Mouse (Mus musculus) lung, embryonic 16.5 days (tissue): ENCODE measurements around the gene Grik5. TPM values are rescaled to one million over a fixed set of nuclear protein-coding genes. Genes with fewer than 3 reads are reported as not detected.

Source experiments
- ATAC-seq: fragments of 200-750 bp; cut with Nextera tagmentation; 2 replicates; pipeline ENCODE4 v1.8.0; 2017; ENCODE audit warnings: low read depth, mild to moderate bottlenecking, moderate library complexity
- H3K27ac ChIP-seq: fragments of 300-500 bp; sonication (generic); 2 replicates; pipeline ENCODE4 v1.5.1; 2014; ENCODE audit warnings: mild to moderate bottlenecking, control low read depth, low read length
- H3K27me3 ChIP-seq: fragments of 300-500 bp; sonication (generic); 2 replicates; pipeline ENCODE4 v1.6.1; 2014; ENCODE audit warnings: low read depth, low read length, mixed read lengths; ENCODE audit not compliant: control insufficient read depth, insufficient read depth
- H3K36me3 ChIP-seq: fragments of 300-500 bp; sonication (generic); 2 replicates; pipeline ENCODE4 v1.6.1; 2014; ENCODE audit warnings: low read length; ENCODE audit not compliant: control insufficient read depth, insufficient read depth
- H3K4me1 ChIP-seq: fragments of 300-500 bp; sonication (generic); replicated peaks from 2 replicates; pipeline ENCODE4 v1.6.1; 2014; ENCODE audit warnings: low read length, mixed read lengths; ENCODE audit not compliant: control insufficient read depth, insufficient read depth
- H3K4me2 ChIP-seq: fragments of 300-500 bp; sonication (generic); 2 replicates; pipeline ENCODE4 v1.6.1; 2014; ENCODE audit warnings: low read depth, low read length, control low read depth
- H3K4me3 ChIP-seq: fragments of 300-500 bp; sonication (generic); 2 replicates; pipeline ENCODE4 v1.5.1; 2014; ENCODE audit warnings: mild to moderate bottlenecking, low read length, control low read depth
- H3K9ac ChIP-seq: fragments of 300-500 bp; sonication (generic); 2 replicates; pipeline ENCODE4 v1.6.1; 2014; ENCODE audit warnings: low read length, control low read depth
- H3K9me3 ChIP-seq: fragments of 300-500 bp; sonication (generic); 2 replicates; pipeline ENCODE4 v1.6.1; 2016; ENCODE audit warnings: low read length; ENCODE audit not compliant: control insufficient read depth
- WGBS: fragments of 180-500 bp; shearing (Covaris S2); extraction: QIAGEN DNeasy Blood & Tissue Kit; methylation state at CpG from one replicate; pipeline ENCODE4 v1.1.7; 2014; 5-methylcytosine and 5-hydroxymethylcytosine counted together
- polyA plus RNA-seq: library from polyadenylated mRNA; unstranded; fragments of >200 nt; fragmentation: Nextera tagmentation; extraction: Ambion mirVana; gene quantifications from 2 replicates; pipeline ENCODE4 v1.2.1, GENCODE M21; 2015

The Grik5 gene
- polyA plus RNA-seq: 3.5 and 3.6 TPM in 2 replicates

DNA sequence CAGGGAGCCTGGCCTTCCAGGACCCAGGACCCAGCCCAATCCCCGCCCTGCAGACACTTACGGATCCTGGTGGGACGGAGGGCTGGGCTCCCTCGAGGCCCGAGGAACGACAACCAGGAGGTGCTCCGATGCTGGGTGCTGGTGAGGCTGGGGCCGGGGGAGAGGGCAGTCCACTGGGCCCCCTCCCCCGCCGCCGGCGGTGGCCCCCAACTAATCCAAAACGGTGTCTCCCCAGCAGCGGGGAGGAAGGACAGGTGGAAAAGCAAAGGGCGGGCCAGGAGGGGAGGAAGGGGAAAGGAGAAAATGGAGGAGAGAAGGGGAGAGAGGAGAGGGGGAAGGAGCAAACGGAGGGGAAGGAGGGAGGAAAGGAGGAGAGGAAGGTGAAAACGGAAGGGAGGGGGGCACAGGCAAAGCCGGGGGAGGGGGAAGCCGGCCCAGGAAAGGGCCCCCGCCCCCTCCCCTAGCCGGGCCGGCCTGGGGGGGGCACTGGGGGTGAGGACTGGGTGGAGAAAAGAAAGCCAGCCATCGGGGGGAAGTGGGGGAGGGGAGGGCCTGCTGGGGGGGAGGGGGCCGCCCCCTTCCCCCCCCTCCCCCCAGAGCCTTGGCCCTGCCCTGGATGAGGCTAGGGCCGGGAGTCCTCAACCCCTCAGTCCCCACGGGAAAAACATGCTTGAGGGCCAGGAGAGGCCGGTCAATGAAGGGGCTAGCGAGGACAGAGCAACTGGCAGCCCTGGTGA lies at the start of gene Grik5, which contains the start of gene Zfp574:
Gene Grik5, minus strand, starts transcription at position 368 of the 737 bp plus-strand sequence.
Gene Zfp574, plus strand, starts transcription at position 589 of the 737 bp plus-strand sequence.
- peak within 1 kb of the TSS; percentile 57 for H3K4me3 ChIP-seq
- H3K9ac ChIP-seq: peak within 1 kb of the TSS; percentile 73
- 1% methylated on average over 20 of the region's 28 CpGs for WGBS
- H3K4me1 ChIP-seq: peaks cover 23% of the 10 kb centered on the region
- ATAC-seq: no peak
- peak within 1 kb of the TSS; percentile 65 for H3K27ac ChIP-seq
- H3K27me3 ChIP-seq: no peaks in the 10 kb centered on the region
- peak within 1 kb of the TSS; percentile 95 for H3K4me2 ChIP-seq
- no peaks in the 10 kb centered on the region for H3K9me3 ChIP-seq
- H3K36me3 ChIP-seq: peaks cover 4% of the 10 kb centered on the region; the same call in 1 of the 2 replicates

DNA sequence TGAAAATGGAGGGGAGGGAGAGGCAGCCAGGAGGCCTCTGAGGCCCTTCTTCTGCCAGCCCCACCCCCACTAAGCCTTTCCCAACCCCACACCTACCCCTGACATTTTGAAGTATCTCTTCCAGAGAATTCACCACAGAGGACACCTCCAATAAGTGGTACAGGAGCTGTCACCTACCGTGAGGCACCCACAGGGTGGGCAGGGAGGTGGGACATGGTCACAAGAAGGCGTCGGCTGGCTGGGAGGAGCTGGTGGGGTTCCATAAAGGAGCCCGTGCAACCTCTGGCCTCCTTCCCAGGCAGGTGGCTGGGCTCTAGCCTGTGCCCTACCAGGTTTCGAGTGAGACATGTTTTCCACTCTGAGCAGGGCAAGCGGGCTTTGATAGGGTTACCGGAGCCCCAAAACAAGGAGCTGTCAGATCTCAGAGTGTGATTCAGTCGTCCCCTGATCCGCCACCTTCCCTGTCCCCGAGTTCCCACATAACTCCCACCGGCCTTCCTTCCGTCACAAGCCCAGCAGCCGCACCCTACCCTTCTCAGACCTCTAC lies 49.2 kb upstream of the Grik5 start:
- WGBS: 53% methylated on average over 13 of the region's 13 CpGs

DNA sequence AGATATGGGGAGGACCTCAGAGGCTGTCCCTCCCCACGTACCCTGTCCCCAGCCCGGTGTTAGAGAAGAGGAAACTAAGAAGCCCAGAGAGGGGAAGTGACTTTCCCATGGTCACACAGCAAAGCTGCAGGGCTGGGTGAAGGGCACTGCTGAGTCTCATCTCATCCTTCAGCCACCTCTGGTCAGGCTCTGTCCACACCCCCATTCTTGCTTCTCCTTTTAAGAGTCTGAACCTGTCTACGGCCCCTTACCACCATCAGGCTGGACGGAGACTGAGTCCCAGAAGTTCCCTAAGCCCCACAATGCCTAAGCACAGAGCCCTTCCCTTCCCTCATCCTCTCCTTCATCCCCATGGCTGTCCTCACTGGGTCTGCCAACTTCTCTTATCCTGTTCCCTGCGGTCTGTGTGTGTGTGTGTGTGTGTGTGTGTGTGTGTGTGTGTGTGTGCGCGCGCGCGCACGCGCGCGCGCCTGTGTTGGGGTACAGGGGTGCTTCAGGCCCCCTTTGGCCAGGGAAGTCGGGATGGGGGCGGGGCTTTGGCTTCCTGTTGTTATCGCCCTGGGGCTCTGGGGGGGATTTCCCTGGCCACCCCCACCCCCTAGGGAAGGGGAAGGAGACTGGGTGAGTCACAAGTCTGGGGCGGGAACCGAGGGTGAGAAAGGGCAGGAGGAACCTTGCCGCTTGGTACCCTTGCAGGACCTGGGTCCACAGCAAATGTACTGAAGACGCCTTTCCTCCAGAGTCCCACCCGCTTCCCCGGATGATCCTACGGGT lies 48.1 kb upstream of the Grik5 start:
- Histone ChIP-seq H3K9me3 (no peaks in the 10 kb centered on the region), H3K27me3 (no peaks in the 10 kb centered on the region), H3K27ac (no peak overlapping the region), H3K4me3 (no peak overlapping the region), H3K4me2 (no peak overlapping the region), H3K9ac (no peak overlapping the region), H3K4me1 (no peaks in the 10 kb centered on the region), H3K36me3 (no peaks in the 10 kb centered on the region)
- ATAC-seq: peak; percentile 20; the same call in 1 of the 2 replicates
- WGBS: 55% methylated on average over 14 of the region's 25 CpGs

More for the DNA sequence above, 49.2 kb upstream of the Grik5 start:
- H3K4me3 ChIP-seq: no peak overlapping the region
- H3K9ac ChIP-seq: no peak overlapping the region
- no peak overlapping the region for H3K27ac ChIP-seq
- ATAC-seq: no peak
- H3K4me2 ChIP-seq: no peak overlapping the region
- no peaks in the 10 kb centered on the region for H3K27me3 ChIP-seq
- no peaks in the 10 kb centered on the region for H3K9me3 ChIP-seq
- H3K4me1 ChIP-seq: no peaks in the 10 kb centered on the region
- H3K36me3 ChIP-seq: no peaks in the 10 kb centered on the region

DNA sequence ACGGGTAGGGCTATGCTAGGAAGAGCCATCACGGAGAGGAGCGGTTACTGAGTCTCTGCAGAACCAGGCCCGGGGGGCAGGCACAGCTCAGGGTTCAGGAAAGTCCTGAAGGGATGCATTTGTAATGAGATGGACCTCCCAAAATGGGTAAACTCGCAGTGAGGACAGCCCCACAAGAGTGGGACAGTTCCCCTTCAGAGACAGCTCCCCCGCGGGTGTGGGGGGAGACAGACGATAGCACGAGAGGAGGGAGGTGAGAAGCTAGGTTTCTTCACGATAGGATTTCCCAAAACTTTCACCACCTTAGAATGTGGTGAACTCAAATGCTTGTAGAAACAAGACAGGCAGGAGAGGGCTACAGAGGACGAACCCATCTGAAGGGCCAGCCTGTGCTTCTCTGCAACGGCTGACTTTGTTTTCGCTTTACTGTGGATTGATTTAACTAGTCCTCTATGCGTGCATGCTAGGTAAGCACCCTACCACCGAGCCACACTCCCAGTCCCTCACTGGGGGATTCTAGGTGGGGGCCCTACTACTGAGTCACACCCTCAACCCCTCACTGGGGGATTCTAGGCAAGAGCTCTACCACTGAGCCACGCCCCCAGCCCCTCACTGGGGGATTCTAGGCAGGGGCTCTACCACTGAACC lies 40.9 kb upstream of the Grik5 start:
- H3K4me2 ChIP-seq: no peak overlapping the region
- H3K4me3 ChIP-seq: no peak overlapping the region
- ATAC-seq: no peak
- H3K9me3 ChIP-seq: no peaks in the 10 kb centered on the region
- H3K4me1 ChIP-seq: no peaks in the 10 kb centered on the region
- H3K9ac ChIP-seq: no peak overlapping the region
- WGBS: 77% methylated on average over 16 of the region's 16 CpGs
- H3K27me3 ChIP-seq: no peaks in the 10 kb centered on the region
- H3K27ac ChIP-seq: no peak overlapping the region
- no peaks in the 10 kb centered on the region for H3K36me3 ChIP-seq

DNA sequence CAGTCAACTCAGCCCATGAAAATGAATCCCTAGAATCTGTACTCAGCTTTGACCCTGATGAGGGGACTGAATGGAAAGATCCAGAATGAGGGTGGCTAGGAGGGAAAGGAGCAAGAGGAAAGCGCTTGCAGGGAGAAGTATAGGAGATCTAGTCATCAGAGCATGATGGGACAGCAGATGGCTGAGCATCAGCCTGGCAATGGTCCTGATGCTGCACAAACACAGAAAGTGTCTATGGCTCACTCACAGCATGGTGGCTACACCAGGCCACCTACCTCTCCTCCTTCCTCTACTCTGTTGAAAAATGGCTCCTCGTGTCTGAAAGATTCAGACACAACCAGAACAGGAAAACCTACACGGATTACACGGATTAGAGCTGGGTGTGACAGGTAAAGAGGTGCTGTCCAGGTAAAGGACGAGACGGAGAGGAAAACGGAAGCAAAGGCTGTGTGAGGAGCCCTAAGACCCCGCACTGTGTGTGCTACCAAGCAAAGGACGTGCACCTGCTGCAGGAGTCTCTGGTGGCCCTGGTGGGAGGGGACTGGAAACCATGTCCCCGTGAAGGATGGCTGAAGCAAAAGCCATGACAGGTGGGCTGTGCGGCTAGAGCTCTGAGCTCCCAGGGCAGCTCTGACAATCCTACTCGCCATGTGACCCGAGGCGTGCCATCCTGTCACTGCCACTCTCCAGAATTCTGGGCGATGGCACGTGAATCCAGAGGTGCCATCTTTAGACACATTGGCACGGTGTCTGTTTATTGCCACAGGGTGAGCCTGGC lies 40.2 kb upstream of the Grik5 start:
- Histone ChIP-seq H3K9me3 (no peaks in the 10 kb centered on the region), H3K4me1 (no peaks in the 10 kb centered on the region), H3K9ac (no peak overlapping the region), H3K27me3 (no peaks in the 10 kb centered on the region), H3K36me3 (no peaks in the 10 kb centered on the region), H3K27ac (no peak overlapping the region), H3K4me3 (no peak overlapping the region), H3K4me2 (no peak overlapping the region)
- 79% methylated on average over 17 of the region's 17 CpGs for WGBS
- no peak for ATAC-seq

DNA sequence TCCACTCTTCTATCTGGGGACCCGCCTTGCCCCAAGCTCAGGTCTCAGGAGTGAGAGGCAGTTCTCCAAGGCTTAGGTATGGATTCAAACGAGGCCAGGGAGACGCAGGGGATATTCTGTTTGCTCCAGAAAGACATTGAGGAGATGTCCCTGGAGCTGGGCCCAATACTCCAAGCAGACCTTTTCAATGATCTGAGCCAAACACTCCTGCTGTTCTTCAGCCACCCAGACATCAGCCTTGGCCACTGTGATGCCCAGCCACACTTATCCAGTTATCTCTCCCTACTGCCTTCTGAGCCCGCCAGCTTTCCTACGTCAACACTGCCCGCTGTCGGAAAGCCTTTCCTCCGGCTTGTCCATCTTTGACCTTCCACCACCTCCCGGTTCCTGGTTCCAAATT lies 38.2 kb upstream of the Grik5 start:
- Histone ChIP-seq H3K27ac (no peak overlapping the region), H3K9ac (no peak overlapping the region), H3K36me3 (no peaks in the 10 kb centered on the region), H3K4me1 (no peaks in the 10 kb centered on the region), H3K4me2 (no peak overlapping the region), H3K9me3 (no peaks in the 10 kb centered on the region), H3K4me3 (no peak overlapping the region), H3K27me3 (no peaks in the 10 kb centered on the region)
- no peak for ATAC-seq
- 79% methylated on average over 9 of the region's 9 CpGs for WGBS

DNA sequence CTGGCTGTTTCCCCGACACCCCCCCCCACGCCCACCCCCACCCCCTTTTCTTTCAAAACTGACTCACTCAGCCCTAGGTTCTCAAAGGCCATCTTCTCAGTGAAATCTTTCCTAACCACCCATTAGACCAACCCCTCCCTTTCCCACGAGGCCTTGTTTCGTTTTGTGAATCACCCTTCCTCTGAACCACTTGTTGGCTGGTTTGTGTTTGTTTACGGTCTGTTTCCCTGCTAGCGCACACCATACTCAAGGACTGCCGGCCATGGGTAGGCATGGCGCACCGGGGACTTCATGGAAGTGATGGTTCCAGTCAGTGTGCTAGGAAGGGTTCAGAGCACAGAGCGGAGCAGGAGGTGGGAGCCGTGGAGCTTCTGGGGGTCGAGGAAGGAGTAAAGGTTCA lies 37.2 kb upstream of the Grik5 start:
- WGBS: 69% methylated on average over 12 of the region's 12 CpGs
- no peak for ATAC-seq
- H3K4me2 ChIP-seq: no peak overlapping the region
- no peaks in the 10 kb centered on the region for H3K9me3 ChIP-seq
- no peaks in the 10 kb centered on the region for H3K36me3 ChIP-seq
- H3K9ac ChIP-seq: no peak overlapping the region
- H3K27me3 ChIP-seq: no peaks in the 10 kb centered on the region
- H3K4me3 ChIP-seq: no peak overlapping the region
- H3K4me1 ChIP-seq: no peaks in the 10 kb centered on the region
- no peak overlapping the region for H3K27ac ChIP-seq

DNA sequence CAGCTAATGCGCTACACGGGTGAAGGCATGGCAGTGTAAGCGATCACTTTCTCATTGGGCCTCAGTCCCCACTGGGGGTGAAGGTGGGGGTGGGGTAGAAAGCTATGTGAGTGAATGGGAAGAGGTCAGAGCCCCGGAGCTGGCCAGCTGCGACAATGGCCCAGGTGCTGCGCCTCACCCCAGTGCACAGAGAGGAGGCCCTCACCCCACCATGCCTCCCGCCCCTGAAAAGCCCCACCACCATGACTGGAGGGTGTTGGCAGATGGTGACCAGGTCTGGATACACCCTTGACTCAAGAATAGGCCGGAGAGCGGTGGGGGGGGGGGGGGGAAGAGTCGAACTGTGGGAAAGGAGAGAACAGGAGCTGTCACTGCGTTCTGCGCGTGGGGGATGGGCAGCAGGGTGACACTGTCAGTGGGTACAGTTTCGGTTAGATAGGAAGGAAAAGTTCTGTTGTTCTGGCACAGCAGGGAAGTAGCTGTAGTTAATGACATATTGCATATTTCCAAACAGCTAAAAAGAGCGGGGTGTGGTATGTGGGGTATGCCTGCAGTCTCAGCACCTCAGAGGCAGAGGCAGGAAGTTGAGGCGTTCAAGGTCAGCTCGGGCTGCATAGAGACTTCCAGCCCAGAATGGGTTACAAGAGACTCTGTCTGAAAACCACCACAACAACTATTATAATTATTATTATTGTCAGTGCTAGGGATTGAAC lies 34.8 kb upstream of the Grik5 start:
- Histone ChIP-seq H3K9ac (no peak overlapping the region), H3K4me2 (no peak overlapping the region), H3K4me1 (no peaks in the 10 kb centered on the region), H3K27me3 (no peaks in the 10 kb centered on the region), H3K9me3 (no peaks in the 10 kb centered on the region), H3K4me3 (no peak overlapping the region), H3K27ac (no peak overlapping the region), H3K36me3 (no peaks in the 10 kb centered on the region)
- 29% methylated on average over 16 of the region's 17 CpGs for WGBS
- ATAC-seq: peak; percentile 23; the same call in 1 of the 2 replicates
